Mouse (Mus musculus) thymus, postnatal 10 days (tissue): ENCODE results near the gene Atp1a4.
"Not testable (repeated sequence)": the region's sequence is repeated elsewhere in the genome, so short reads cannot be mapped to it uniquely, and the experiment has no call there.

ENCODE experiments used
- DNase-seq, 2 experiments: peaks; one replicate each; pipeline ENCODE4 v3.0.0; 2021; ENCODE audit warnings: low spot score in 2 of 2

Atp1a4 gene

GRCm38 (mm10) chr1:172281522-172282254 lies 23.5 kb upstream of the Atp1a4 start:
- no peak for DNase-seq

DNA sequence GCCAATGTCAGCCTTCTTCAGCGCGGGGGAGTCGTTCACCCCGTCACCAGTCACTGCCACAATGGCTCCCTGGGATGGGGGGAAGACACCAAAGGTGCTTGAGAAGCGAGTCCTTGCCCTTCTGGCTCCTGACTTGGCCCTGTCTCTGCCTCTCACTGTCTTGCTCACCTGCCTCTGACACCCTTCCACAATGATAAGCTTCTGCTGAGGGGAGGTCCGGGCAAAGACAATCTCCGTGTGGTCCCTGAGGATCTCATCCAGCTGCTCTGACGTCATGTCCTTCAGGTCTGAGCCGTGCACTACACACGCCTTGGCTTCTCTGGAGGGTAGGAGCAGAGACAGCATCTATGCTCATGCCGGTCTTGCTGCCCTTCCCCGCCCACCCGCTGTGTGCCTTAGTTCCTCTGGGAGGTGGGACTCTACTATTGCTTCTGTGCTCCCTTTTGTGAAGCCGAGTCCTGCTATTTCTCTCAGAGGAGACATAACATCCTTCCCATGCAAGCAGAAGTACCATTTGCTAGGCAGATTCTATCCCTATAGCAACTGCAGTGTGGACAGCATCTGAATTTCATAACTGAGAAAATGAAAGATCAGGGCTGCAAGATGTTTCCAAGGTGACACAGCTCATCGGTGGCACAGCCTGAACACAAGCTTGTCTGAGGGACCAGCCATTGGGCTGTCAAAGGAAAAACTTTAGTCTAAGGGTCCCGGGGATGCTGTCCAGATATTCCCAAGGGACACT lies 21.7 kb upstream of the Atp1a4 start:
- DNase-seq, result no peak

DNA sequence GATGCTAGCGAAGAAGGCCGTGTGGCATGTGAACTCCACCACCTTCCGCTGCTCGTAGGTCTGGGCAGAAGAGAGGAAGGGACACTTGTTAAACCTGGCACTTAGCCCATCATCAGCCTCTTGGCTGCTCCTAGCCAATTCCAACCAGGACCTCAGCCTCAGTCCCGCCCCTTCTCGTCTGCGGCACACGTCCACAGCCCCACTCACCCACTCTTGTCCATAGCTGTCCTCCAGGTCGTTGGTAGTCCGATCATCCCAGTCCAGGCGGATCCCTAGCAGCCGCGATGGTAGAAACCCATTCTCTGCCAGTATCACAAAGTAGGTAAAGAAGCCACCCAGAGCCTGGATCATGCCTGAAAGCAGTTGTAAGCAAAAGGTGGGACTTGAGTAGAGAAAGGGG lies 20.1 kb upstream of the Atp1a4 start:
- DNase-seq, result no peak

- DNase-seq, result no peak
Measured at GRCm38 (mm10) chr1:172277172-172277571, 19.0 kb upstream of the Atp1a4 start.

DNA sequence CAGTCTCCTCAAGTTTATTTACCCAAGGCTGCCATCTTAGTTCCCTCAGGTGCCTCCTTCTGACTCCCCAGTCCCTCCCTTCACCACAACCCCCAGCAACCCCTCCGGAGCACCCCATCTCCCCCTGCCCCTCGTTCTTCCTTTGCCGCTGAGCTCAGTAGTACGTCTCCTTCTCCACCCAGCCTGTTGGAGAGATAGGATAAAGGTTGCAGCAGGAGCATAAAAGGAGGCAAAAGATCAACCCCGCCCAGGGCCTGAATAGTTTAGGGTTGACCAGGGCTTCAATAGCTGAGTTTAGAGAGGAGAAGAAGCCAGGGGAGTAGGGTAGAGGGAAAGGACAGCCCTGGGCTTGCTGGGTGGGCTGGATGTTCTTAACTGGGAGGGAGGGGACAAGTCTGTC lies 16.3 kb upstream of the Atp1a4 start:
- no peak for DNase-seq

- DNase-seq, result no peak
Measured at GRCm38 (mm10) chr1:172274116-172274515, 15.9 kb upstream of the Atp1a4 start.

GRCm38 (mm10) chr1:172273386-172273785 lies 15.2 kb upstream of the Atp1a4 start:
- DNase-seq, result no peak

GRCm38 (mm10) chr1:172271765-172272164 lies 13.6 kb upstream of the Atp1a4 start:
- no peak for DNase-seq

GRCm38 (mm10) chr1:172271208-172271607 lies 13.0 kb upstream of the Atp1a4 start:
- no peak for DNase-seq

- no peak for DNase-seq
Measured at GRCm38 (mm10) chr1:172261477-172262078, 3.4 kb upstream of the Atp1a4 start, which contains the start of gene Igsf8. Gene Igsf8, plus strand, starts transcription at chr1:172261641.

- DNase-seq, result peak; percentile 36 to 61
Measured at GRCm38 (mm10) chr1:172247679-172248078, 10.5 kb downstream of the Atp1a4 start.

GRCm38 (mm10) chr1:172247216-172247615 lies 11.0 kb downstream of the Atp1a4 start:
- DNase-seq, result no peak

GRCm38 (mm10) chr1:172244645-172245044 lies 13.6 kb downstream of the Atp1a4 start:
- not testable (repeated sequence) for DNase-seq

DNA sequence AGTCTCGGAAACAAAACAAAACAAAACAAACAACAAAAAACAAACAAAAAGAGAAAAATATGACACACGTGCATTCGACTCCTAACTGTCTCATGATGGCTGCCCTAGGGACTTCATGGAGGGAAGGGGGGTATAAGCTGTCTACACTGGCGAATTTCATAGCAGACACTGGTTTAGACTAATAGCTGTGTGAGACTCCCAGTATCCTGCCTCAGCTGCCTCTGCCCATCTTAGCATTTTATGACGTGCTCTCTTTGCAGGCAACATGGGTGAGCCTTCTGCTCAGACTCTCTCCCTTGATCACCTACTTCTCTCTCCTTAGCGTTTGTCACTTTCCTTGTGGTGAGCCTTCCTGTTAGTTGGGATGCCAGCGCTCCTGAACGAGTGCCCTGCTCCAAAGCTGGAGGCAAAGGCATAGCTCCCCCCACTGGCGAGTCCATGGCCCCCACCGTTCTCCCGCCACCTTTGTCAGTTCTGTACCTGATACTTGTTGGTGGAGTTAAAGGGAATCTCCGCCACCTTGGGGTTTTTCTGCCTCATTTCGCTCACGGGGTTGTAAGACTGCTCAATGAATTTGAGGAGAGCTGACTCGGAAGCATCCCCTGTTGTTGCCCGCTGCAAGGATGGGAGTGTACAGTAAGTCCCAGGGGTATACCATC lies 14.5 kb downstream of the Atp1a4 start:
- no peak for DNase-seq

DNA sequence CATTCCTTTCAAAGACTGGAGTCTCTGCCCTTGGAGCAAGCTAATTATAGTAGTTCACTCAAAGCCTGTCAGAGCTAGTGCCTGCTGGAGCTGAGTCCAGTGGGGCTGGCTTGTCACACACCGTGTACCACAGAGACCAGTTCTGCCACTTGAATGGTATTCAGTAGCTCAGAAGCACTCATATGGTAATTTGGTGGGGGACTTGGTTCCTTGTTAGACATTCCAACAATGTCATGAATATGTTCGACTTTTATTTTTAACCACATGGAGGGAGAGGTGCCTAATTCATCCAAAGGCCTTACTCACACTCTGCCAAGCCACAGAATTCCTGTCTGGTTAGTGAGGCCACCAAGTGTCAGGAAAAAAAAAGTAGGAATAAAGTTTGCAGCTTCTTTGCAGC lies 15.8 kb downstream of the Atp1a4 start:
- no peak for DNase-seq

GRCm38 (mm10) chr1:172240945-172241708 lies 17.1 kb downstream of the Atp1a4 start:
- DNase-seq, result no peak

DNA sequence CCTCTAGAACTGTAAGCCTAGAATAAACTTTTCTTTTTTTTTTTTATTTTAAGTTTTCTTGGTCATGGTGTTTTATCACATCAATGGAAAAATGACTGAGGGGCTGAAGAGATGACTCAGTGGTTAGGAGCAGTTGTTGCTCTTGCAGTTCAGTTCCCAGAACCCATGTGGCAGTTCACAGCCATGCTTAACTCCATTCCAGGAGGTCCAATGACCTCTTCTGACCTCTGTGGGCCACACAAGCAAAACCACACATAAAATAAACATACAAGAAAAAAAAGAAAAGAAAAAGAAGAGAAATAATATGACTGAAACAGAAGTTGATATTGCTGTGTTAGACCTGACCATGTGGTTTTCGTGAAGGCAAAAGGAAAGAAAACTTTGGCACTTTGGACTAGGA lies 29.0 kb downstream of the Atp1a4 start:
- DNase-seq, result no peak

DNA sequence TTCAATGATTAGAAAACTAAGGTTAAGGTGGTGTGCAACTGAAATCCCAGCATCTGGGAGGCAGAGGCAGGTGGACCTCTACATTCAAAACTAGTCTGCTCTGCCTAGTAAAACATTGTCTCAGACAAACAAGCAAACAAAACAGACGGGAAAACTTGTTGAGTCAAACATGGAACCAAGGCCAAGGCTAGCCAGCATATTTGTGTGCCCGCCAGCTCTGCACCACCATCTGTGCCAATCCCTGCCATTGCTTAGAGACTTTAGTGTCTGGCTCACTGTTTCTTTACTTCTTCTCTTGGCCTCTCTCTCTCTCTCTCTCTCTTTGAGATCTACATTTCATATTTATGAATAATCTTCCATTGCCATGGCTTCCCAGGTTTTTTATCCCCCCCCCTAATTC lies 30.0 kb downstream of the Atp1a4 start:
- no peak for DNase-seq

DNA sequence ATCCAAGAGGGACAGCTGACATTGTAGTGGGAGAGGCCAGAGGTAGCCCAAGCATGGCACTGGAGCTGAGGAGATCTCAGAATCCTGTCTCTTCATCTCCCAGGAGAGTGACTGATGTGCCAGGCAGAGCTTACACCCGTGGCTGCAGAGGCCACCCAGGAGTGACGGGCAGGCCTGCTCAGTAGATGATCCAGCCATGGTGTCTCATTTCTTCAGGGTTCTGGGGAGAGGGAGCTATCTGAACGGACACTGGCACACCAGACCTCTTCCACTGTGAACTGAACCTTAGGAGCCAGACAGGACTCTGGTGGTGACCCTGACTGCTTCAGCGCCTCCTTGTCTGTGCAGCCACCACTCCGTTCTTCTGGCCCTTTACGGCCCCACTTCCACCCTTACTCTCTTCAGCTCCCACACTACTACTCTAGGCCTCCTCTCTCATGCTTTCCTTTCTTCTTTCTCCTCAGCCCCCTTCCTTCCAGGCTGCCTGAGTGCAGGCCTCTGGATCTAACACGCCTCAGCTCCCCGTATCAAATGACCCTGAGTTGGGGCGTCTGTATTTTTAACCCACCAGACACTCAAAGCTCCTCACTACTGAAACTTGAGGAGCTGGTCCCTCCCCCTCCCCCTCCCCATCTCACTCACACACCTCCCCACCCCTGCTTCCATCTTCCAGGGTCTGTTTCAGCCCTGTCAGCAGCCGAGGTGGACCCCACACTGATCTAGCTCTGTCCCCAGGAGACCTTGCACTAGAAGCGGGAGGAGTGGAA lies 36.7 kb downstream of the Atp1a4 start:
- no peak for DNase-seq

GRCm38 (mm10) chr1:172220414-172220813 lies 37.8 kb downstream of the Atp1a4 start:
- DNase-seq, result no peak
